Mouse (Mus musculus) E14TG2a.4 (cell line): ENCODE measurements at regions not wholly inside any gene's neighbourhood (a gene's known extent, or its start where the extent isn't known, plus 50 kb on each side); places are given as distances from the start of the nearest gene placed in this dataset.

Experiments used
- CTCF ChIP-seq: conservative IDR thresholded peaks from 2 replicates; pipeline ENCODE4 v1.5.1; 2014; ENCODE audit warnings: low read length
- NANOG ChIP-seq: IDR thresholded peaks from 2 replicates; pipeline ENCODE4 v1.6.1; 2014; ENCODE audit warnings: borderline replicate concordance, low read length, mixed read lengths
- POU5F1 ChIP-seq: IDR thresholded peaks from 2 replicates; pipeline ENCODE4 v1.6.1; 2014; ENCODE audit warnings: low read length, borderline replicate concordance

DNA sequence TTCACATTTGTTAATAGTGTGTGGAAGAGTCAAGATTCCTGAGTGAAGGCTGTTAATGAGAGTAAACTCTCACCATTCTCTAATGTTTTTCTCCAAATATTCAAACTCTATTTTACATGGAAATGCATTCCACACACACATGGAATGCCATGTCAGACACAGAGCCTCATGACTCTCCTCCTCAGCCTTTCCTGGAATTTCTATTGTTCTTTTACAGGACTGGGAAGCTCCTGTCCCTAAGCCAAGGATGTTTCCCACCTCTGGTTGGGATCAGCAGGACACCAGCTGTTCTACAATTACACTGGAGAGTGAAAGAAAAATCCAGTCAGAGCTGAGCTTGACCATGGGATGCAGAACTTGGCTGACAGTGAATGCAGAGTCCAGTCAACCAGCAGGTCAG, 309.3 kb upstream of the Rasgrp1 start:
- no peak for TF ChIP-seq CTCF
- no peak for TF ChIP-seq POU5F1
- TF ChIP-seq NANOG = no peak
